In genomic region chr11:106668336-106668735, GRCm38 (mm10) we compare ENCODE assay signal across 17 mouse cellular contexts. TPM values are rescaled to one million over a fixed set of nuclear protein-coding genes. Genes with fewer than 3 reads are reported as not detected.
DNase-seq lines count a peak whose midpoint lies in the region; ATAC-seq and TF ChIP-seq lines count a peak whose summit lies in the region.
"Had no signal": no experiment of that assay in that cellular context is flagged by ENCODE, and none has a peak within 500 bp of the region (broad histone marks: within the 10 kb centered on the region; RNA-seq: fewer than 3 reads in every experiment).

No protein-coding gene starts in this region.

- no peak for TF ChIP-seq POLR2A in cerebellum, adult 2 months (IDR thresholded peaks at IDR 0.05; ENCODE audit: borderline replicate concordance, insufficient read depth, low read length)
- TF ChIP-seq POLR2A in liver, adult 2 months (IDR thresholded peaks at IDR 0.05; ENCODE audit: extremely low read depth, insufficient read depth, low read length) = no peak

- H3K4me2 ChIP-seq in heart, postnatal 0 days (ENCODE audit: low read depth, low read length) = no peak overlapping the region
- H3K4me2 ChIP-seq in liver, embryonic 11.5 days = no peak overlapping the region
- H3K4me2 ChIP-seq: embryonic facial prominence, embryonic 12.5 days; forebrain, embryonic 15.5 days; hindbrain, embryonic 13.5 days; limb, embryonic 13.5 days had no signal

- ATAC-seq in heart, postnatal 0 days (ENCODE audit: insufficient read depth, low read depth) = no peak
- no peak for ATAC-seq in liver, embryonic 11.5 days (replicated peaks; ENCODE audit: low FRiP score)
- ATAC-seq: forebrain, embryonic 15.5 days; intestine, embryonic 16.5 days; midbrain, embryonic 16.5 days had no signal

- no peaks in the 10 kb centered on the region for H3K27me3 ChIP-seq in cerebellum, adult 2 months (ENCODE audit: control insufficient read depth, insufficient read depth, low read length)
- no peaks in the 10 kb centered on the region for H3K27me3 ChIP-seq in heart, postnatal 0 days (ENCODE audit: control insufficient read depth, insufficient read depth, low read length)
- no peaks in the 10 kb centered on the region for H3K27me3 ChIP-seq in liver, adult 2 months (ENCODE audit: control insufficient read depth, insufficient read depth, low read length)
- H3K27me3 ChIP-seq in liver, embryonic 11.5 days (replicated peaks; ENCODE audit: control insufficient read depth, insufficient read depth, low read length) = no peaks in the 10 kb centered on the region
- H3K27me3 ChIP-seq: embryonic facial prominence, embryonic 12.5 days; forebrain, embryonic 15.5 days; hindbrain, embryonic 13.5 days; limb, embryonic 13.5 days had no signal

- H3K27ac ChIP-seq in cerebellum, adult 2 months (ENCODE audit: insufficient read depth, low read length) = no peak overlapping the region
- 0 out of 2 replicates have a peak overlapping the region, but pooled peaks have one; percentile 12 for H3K27ac ChIP-seq in heart, postnatal 0 days (ENCODE audit: low read depth)
- H3K27ac ChIP-seq in liver, adult 2 months (replicated peaks; ENCODE audit: insufficient read depth, low read depth, low read length) = peak overlapping the region; percentile 22; the same call in 1 of the 2 replicates
- H3K27ac ChIP-seq in liver, embryonic 11.5 days (ENCODE audit: low read depth, low read length) = no peak overlapping the region
- peak overlapping the region; percentile 57 for H3K27ac ChIP-seq in brown adipose tissue, adult 24 weeks (replicated peaks; ENCODE audit: low read depth, low read length)
- H3K27ac ChIP-seq: embryonic facial prominence, embryonic 12.5 days; forebrain, embryonic 15.5 days; hindbrain, embryonic 13.5 days; limb, embryonic 13.5 days had no signal

- H3K4me3 ChIP-seq in cerebellum, adult 2 months (replicated peaks; ENCODE audit: insufficient read depth, low read depth, low read length) = no peak overlapping the region
- H3K4me3 ChIP-seq in heart, postnatal 0 days (ENCODE audit: low read depth, low read length) = no peak overlapping the region
- H3K4me3 ChIP-seq in liver, adult 2 months (ENCODE audit: insufficient read depth, low read depth, low read length) = no peak overlapping the region
- no peak overlapping the region for H3K4me3 ChIP-seq in liver, embryonic 11.5 days (ENCODE audit: low read depth, low read length)
- no peak overlapping the region for H3K4me3 ChIP-seq in brown adipose tissue, adult 24 weeks (ENCODE audit: insufficient read depth, low read depth, low read length)
- H3K4me3 ChIP-seq: embryonic facial prominence, embryonic 12.5 days; forebrain, embryonic 15.5 days; hindbrain, embryonic 13.5 days; limb, embryonic 13.5 days had no signal

- no peaks in the 10 kb centered on the region for H3K9me3 ChIP-seq in heart, postnatal 0 days (replicated peaks; ENCODE audit: control insufficient read depth, low read length)
- no peaks in the 10 kb centered on the region for H3K9me3 ChIP-seq in liver, embryonic 11.5 days (ENCODE audit: control insufficient read depth, low read length)
- H3K9me3 ChIP-seq: embryonic facial prominence, embryonic 12.5 days; forebrain, embryonic 15.5 days; hindbrain, embryonic 13.5 days; limb, embryonic 13.5 days had no signal

- TF ChIP-seq EP300 in heart, postnatal 0 days (IDR thresholded peaks at IDR 0.05; ENCODE audit: low read depth) = no peak

- H3K79me2 ChIP-seq in liver, adult 2 months (ENCODE audit: control insufficient read depth, insufficient read depth, low read length) = no peaks in the 10 kb centered on the region

- DNase-seq in cerebellum, postnatal 10 days = peak; percentile 72 to 80
- DNase-seq in cerebellum, adult 2 months = no peak
- DNase-seq in heart, postnatal 0 days (ENCODE audit: low spot score) = no peak
- no peak for DNase-seq in heart, adult 18-20 months
- DNase-seq in liver, adult 2 months (ENCODE audit: extremely low read depth, low read depth, low spot score) = no peak
- DNase-seq in liver, embryonic 11.5 days (ENCODE audit: low spot score) = no peak
- DNase-seq: B cell, adult 2 months; cerebellum, adult 11-12 months; kidney, postnatal 25 days; layer of hippocampus, adult 9-11 months had no signal

- H3K9ac ChIP-seq in heart, postnatal 0 days (replicated peaks; ENCODE audit: low read depth, low read length) = no peak overlapping the region
- H3K9ac ChIP-seq in liver, adult 2 months (ENCODE audit: low read depth, low read length) = no peak overlapping the region
- no peak overlapping the region for H3K9ac ChIP-seq in liver, embryonic 11.5 days (ENCODE audit: low read depth, low read length)
- H3K9ac ChIP-seq: embryonic facial prominence, embryonic 12.5 days; forebrain, embryonic 15.5 days; hindbrain, embryonic 13.5 days; limb, embryonic 13.5 days had no signal

- no peaks in the 10 kb centered on the region; the same call in 1 of the 2 replicates for H3K4me1 ChIP-seq in cerebellum, adult 2 months (ENCODE audit: control insufficient read depth, insufficient read depth, low read length)
- peaks cover 26% of the 10 kb centered on the region for H3K4me1 ChIP-seq in heart, postnatal 0 days (ENCODE audit: control insufficient read depth, insufficient read depth)
- H3K4me1 ChIP-seq in liver, adult 2 months (ENCODE audit: control insufficient read depth, insufficient read depth, low read length) = peaks cover 6% of the 10 kb centered on the region; the same call in 1 of the 2 replicates
- H3K4me1 ChIP-seq in liver, embryonic 11.5 days (replicated peaks; ENCODE audit: control insufficient read depth, insufficient read depth, low read length) = peaks cover 6% of the 10 kb centered on the region; the same call in 1 of the 2 replicates
- H3K4me1 ChIP-seq in brown adipose tissue, adult 24 weeks (ENCODE audit: control insufficient read depth, insufficient read depth, insufficient read length, low read length) = peaks cover 45% of the 10 kb centered on the region

- 29% methylated on average over 7 of the region's 7 CpGs for WGBS in cerebellum, adult 2 months
- 35% methylated on average over 7 of the region's 7 CpGs for WGBS in heart, postnatal 0 days
- 67% methylated on average over 7 of the region's 7 CpGs for WGBS in liver, adult 2 months
- WGBS in liver, embryonic 11.5 days = 73% methylated on average over 7 of the region's 7 CpGs

- no peak for TF ChIP-seq CTCF in cerebellum, adult 2 months (IDR thresholded peaks at IDR 0.05; ENCODE audit: borderline replicate concordance, insufficient read depth, low read depth, low read length)
- TF ChIP-seq CTCF in heart, postnatal 0 days (IDR thresholded peaks at IDR 0.05; ENCODE audit: low read depth) = no peak
- TF ChIP-seq CTCF in liver, adult 2 months (IDR thresholded peaks at IDR 0.05; ENCODE audit: low read depth, low read length) = no peak

- H3K36me3 ChIP-seq in heart, postnatal 0 days (replicated peaks; ENCODE audit: control insufficient read depth, insufficient read depth, low read length) = no peaks in the 10 kb centered on the region
- H3K36me3 ChIP-seq in liver, adult 2 months (ENCODE audit: control insufficient read depth, insufficient read depth, low read length) = no peaks in the 10 kb centered on the region
- no peaks in the 10 kb centered on the region for H3K36me3 ChIP-seq in liver, embryonic 11.5 days (ENCODE audit: control insufficient read depth, insufficient read depth, low read length)
- H3K36me3 ChIP-seq: embryonic facial prominence, embryonic 12.5 days; forebrain, embryonic 15.5 days; hindbrain, embryonic 13.5 days; limb, embryonic 13.5 days had no signal

RNA-seq across cellular contexts. Expression of gene Tex2, which starts 55.1 kb away (rescaled TPM):
- polyA plus RNA-seq in cerebellum, adult 2 months (2012; rRNA removed) = 71.3 and 79.6 TPM in 2 replicates
- 23.7 and 37.4 TPM in 2 replicates for total RNA-seq in heart, postnatal 0 days (2014; rRNA removed; ENCODE audit: low replicate concordance)
- polyA plus RNA-seq in heart, postnatal 0 days (2015; fragmentation: Nextera tagmentation; extraction: Ambion mirVana) = 14.0 and 14.5 TPM in 2 replicates
- 10 to 100 TPM; 41.5 to 42.0 TPM for total RNA-seq in heart, adult 18-20 months (2021)
- total RNA-seq in liver, adult 2 months (2014; rRNA removed) = 60.4 and 63.4 TPM in 2 replicates
- 45.3 and 49.7 TPM in 2 replicates for polyA plus RNA-seq in liver, adult 2 months (2012; rRNA removed)
- polyA plus RNA-seq in liver, embryonic 11.5 days (2014; fragmentation: Nextera tagmentation; extraction: Ambion mirVana) = 13.4 and 15.9 TPM in 2 replicates
- 32.8 and 33.5 TPM in 2 replicates for polyA plus RNA-seq in brown adipose tissue, adult 24 weeks (2012; ENCODE audit: insufficient read depth, insufficient read length, missing spikeins)

Comparison
In these comparisons a context has a peak if more than half of its experiments do, and no peak if none do; other contexts are left out.
1. DNase-seq: peak in cerebellum, postnatal 10 days (2 of 2); none in cerebellum, adult 2 months (0 of 2), heart, postnatal 0 days (single experiment), heart, adult 18-20 months (0 of 2), liver, adult 2 months (single experiment) and liver, embryonic 11.5 days (single experiment).
2. H3K27ac ChIP-seq: peak in heart, postnatal 0 days (single experiment), liver, adult 2 months (single experiment) and brown adipose tissue, adult 24 weeks (single experiment); none in cerebellum, adult 2 months (single experiment) and liver, embryonic 11.5 days (single experiment).